Mouse (Mus musculus): ENCODE measurements around the gene Car2.
A peak's percentile ranks its signal among the peaks of the same experiment; 100 is the strongest.

Car2 gene

DNA sequence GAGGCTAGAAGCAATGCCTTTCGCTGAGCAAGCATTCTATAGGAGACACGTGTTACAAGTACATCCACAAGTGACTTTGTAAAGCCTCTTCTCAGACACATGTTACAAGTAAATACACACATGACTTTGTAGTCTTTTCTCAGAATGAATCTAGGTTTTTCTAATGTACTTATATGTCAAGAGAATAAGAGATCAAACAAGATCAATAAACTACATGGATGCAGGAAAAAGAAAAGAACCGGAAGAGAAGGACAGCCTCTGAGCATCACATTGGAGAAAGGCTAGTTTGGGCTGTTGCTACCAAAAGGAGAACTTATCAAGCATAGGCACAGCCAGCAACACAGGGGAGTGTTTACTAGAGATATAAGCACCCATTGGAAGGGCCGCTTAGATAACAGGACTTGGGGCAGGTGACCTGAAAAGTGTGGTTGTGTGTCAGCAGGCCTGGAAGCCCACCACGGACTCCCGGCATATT, 7.3 kb upstream of the Car2 start:
- no peak for DNase-seq (ENCODE audit: low read depth)

DNA sequence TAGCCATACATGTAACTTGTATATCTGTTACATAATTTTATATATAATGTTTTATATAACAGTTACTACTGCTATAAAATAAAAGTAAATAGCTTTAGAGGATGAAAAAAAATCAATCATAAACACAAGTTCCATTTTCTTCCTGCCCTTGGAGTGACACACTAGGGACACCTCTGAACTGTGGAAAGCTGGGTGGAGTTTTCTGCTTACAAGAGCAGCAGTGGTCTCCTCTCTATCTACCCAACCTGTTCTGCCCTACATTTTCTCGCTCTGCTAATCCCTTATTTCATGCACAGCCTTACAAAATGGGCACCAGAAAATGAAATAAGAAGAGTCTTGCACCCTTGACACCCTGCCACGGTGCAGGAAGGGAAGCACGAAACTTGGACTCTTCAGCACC, 6.8 kb upstream of the Car2 start:
- no peak for DNase-seq (ENCODE audit: low read depth)

DNA sequence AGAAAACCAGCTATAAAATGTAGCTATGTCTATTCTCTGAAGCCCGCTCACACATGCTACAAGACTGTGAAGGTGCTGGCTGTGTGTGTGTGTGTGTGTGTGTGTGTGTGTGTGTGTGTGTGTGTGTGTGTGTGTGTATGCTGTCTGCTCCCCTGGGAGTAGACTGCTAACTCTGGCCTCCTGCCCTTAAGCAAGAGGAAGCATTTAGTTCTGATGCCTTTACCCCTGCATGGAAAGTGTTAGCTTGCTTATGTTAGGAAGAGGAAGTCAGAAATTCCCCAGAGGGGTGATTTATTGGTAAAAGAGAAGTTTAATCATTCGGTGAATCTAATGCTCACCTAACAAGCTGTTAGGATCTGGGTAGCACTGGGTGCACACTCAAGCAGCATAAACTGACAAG, 5.8 kb upstream of the Car2 start:
- DNase-seq (ENCODE audit: low read depth), result no peak

DNA sequence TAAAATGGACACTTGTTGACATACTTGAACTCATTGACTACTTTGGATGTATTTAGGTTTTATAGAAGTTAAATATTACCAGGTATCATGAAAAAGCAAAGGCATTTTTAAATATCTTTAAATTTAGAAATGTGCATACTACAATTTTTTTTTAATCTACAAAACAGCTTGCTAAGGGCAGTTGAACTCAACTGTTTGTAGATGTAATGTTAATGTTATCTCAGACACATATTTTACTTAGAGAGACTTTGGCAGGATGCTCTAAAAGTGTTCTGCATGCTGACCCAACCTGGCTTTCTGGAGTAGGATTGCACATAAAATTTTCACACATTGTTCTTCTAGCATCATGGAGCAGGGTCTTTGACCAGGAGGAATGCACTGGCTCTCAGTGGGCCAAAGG, 4.1 kb upstream of the Car2 start:
- DNase-seq (ENCODE audit: low read depth), result no peak

DNA sequence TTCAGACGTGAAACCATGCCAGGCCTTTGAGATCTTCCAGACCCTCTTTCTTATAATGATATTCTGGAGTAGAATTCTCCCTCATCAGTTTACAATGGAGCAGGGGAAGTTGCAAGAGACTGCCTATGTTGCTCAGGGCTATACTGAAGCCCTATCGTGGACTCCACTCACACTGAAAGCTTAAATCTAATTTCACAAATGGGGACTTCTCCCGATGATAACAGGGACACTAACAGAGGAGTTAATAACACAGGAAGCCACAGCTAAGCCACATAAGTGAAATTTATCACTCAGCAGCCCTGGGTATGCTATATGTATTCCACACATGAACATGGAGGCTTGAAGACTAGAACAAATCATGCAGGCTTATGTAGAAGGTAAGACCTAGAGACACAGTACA, 3.3 kb upstream of the Car2 start:
- DNase-seq (ENCODE audit: low read depth), result no peak

DNA sequence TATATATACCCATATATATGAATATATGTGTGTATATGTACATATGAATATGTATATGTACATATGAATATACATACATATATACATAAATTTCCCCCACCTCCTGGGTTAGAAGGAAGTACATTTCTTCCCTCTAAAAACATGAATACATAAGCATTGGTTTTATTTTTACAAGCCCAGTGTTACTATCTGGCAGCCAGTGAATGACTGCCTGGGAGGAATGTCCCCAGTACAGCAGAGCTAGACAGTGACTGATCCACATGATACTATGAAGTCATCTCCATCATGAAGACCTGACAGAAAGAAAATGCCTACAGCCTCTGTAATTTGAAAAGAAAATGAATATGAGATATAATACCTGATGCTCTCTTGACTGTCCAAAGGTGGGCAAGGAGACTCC, 1.2 kb upstream of the Car2 start:
- no peak for DNase-seq (ENCODE audit: low read depth)

DNA sequence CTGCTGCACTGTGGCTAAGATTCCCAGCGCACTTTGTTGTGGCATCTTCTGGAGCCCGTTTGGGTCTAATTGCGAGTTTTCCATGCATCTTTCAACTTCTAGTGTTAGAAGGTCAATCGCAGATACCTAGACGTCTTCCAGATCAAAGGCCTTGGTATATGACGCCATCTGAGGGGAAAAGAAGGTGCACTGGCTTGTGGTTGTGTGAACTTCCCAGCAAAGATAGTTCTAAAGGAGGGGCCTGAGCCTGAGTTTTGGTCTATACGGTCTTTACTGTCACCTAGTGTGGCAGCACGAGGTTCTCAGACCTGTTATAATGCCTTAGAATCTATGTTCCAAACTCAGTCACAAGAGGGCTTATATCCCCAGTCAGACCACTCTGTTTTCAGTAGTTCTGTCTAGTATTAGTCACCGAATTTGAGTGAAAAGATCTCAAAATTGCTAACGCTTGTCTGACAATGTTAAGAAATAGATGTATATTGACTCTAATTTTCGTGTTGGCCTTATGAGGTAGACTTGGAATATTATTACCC, 1.1 kb downstream of the Car2 start:
- peak; percentile 20 for DNase-seq (ENCODE audit: low read depth)

DNA sequence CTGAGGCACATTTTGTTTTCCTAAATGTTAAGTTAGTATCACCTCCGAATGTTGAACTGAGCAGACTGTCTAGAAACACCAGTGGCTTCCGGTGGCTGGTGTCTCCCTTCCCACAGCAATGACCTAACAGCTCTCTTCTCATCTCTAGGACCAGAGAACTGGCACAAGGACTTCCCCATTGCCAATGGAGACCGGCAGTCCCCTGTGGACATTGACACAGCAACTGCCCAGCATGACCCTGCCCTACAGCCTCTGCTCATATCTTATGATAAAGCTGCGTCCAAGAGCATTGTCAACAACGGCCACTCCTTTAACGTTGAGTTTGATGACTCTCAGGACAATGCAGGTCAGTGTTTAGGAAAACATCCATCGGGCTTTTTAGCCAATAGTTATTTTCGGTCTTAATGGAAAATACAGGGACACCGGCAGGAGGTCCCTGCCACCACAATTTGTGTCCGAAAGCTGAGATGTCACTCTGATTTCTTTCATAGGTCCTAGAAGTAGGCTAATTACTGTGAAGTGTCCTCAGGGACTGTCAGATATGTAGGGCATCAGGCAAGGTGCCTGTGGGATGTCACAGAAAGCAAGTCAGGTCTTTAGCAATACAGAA, 1.7 kb downstream of the Car2 start:
- no peak for DNase-seq (ENCODE audit: low read depth)

DNA sequence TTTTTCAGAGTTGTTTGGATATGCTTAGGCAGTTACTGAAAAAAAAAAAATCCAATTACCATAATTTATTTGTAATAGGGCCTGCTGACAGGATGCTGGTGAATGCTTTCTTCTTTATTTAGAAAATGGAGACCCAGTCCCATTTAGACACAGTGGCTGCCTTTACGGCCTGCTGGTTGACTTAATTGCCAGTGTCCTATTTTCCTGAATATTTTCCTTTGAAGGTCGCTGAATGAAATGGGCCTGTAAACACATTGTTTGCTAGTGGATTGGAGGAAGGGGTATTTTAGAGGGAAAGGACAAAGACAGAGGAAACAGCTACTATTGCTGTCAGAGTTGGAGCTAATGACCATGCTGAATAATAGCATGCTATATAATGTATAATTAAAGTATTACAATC, 2.5 kb downstream of the Car2 start:
- no peak for DNase-seq (ENCODE audit: low read depth)

DNA sequence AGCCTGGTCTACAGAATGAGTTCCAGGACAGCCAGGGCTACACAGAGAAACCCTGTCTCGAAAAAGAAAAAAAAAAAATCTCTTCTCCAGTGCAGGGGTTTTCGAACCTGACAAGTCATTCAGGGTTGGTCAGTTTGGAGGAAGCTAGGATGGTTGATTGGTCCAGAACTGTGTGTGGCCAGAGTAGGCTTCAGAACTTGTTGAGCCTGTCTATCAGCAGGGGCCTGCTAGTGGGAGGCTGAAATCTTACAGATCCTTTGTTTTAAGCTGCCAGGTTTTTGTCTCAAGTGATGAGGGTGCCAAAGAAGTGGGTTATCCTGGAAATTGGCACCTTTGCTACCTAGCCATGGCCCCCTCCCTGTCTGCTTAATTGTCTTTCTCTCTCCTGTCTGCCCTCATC, 3.0 kb downstream of the Car2 start:
- DNase-seq (ENCODE audit: low read depth), result no peak

DNA sequence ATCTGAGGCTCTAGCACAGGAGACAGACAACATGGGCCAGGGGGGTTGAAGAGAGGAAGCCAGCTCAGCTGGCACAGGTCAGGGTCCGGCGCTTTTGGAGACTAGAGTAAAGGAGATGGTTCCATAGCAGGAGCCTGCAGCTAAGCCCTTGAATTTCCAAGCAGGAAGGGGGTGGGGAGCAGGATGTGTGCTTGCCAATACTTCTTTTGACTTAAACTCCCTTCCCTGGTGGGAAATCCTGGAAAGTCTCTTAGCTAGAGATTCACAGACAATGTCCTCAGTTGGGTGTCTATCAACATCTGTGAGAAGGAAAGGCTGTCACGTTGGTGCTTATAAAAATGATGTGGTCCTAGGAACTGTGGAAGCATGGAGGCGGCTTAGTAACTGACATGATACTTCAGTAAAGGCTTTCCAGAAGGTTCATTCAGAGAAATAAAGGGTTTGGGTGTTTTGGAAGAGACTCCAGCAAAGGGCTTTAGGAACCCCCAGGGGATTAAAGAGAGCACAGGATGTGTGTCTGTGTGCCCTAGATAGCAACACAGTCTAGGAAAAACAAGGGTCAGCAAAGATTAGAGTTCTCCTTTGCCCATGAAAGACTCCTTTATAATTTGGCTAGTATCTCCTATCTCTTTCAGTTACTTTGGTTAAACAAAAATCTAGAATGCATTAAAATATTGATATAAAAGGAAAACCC, 3.8 kb downstream of the Car2 start:
- DNase-seq (ENCODE audit: low read depth), result no peak

DNA sequence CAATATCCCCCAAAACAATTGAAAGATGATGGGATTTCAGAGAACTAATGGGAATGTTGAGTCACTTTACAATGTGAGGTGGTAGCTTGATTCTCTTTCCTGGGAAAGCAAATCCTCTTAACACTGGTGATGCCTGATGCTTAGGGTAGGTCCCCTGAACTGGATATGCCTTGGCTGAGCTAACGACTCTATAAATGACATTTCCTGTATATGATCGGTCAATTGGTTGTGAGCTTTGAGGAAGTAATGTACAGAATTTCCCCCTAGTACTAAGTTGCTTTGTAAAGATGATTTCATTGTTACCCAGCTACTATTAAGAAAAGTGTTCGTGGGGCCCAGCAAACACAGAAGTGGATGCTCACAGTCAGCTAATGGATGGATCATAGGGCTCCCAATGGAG, 6.9 kb downstream of the Car2 start:
- no peak for DNase-seq (ENCODE audit: low read depth)

DNA sequence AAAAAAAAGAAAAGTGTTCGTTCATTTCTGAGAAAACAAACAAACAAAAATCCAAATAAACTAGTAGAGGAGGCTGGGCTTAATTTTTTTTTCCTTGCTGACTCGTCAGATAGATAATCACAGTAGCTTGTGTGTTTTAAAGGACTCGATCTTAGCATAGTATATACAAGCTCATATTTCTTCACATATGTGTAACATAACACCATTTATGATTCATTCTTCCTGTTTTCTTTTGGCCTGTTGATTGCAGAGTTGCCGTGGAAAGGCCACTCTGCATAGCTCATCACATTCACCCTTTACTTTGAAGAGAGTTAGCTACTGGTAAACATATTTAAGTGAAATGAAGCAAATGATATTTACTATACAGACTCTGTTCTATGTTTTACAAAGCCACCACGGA, 7.6 kb downstream of the Car2 start:
- DNase-seq (ENCODE audit: low read depth), result no peak

DNA sequence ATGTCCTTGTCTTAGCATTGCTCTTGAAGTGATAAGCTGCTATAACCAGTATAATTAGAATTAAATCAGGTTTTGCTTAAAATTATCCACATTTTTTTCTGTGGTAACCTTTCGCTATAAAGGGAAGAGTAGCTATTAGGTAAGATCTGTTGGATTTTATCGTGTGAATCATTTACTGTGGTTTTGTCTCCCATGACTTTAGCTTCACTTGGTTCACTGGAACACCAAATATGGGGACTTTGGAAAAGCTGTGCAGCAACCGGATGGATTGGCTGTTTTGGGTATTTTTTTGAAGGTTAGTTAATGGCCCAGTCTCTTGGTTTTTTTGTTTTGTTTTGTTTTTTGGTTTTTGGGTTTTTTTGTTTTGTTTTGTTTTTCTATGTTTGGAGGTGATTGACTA, 9.3 kb downstream of the Car2 start:
- no peak for DNase-seq (ENCODE audit: low read depth)

DNA sequence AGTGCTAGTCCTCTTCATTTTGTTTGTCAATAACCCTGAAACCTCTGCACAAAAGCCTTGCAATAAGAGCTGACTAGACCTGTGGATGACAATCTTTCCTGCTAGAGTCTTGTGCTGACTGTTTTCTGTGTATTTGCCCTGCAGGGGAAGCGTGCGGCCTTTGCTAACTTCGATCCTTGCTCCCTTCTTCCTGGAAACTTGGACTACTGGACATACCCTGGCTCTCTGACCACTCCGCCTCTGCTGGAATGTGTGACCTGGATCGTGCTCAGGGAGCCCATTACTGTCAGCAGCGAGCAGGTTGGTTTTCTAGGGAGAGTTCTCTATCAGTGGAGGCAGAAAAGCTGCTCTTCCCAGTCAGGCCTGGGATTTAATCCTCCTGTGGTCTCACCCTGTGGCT, 11.7 kb downstream of the Car2 start:
- no peak for DNase-seq (ENCODE audit: low read depth)

DNA sequence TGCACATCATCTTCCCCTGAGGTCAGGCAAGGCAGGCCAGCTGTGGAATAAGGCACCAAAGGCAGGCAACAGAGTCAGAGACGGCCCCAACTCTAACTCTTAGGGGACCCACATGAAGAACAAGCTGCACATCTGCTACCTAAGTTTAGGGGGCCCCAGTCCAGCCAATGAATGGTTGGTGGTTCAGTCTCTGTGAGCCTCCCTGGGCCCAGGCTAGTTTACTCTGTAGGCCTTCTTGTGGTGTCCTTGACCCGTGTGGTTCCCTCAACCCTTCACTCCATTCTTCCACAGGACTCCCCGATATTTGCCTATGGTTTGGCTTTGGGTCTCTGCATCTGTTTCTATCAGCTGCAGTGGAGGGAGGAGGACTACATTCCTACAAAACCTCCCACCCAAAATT, 17.3 kb downstream of the Car2 start:
- no peak for DNase-seq (ENCODE audit: low read depth)

DNA sequence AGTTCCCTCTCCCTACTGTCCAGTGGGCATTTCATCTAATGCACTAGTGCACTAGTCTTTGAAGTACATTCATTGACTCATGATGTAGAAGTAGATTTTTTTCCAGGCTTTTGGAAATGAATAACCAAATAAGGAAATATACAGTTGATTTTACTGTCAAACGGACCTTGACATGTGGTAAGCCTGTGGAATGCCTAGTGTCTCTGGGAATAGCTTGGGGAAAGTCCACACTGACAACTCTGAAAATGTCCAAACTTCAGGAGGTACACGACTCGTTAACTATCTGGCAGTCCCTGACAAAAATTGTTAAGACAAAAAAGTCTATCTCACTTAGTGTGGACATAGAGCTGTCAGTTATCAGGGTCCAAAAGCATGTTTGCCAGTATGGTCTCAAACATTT, 18.1 kb downstream of the Car2 start:
- no peak for DNase-seq (ENCODE audit: low read depth)

DNA sequence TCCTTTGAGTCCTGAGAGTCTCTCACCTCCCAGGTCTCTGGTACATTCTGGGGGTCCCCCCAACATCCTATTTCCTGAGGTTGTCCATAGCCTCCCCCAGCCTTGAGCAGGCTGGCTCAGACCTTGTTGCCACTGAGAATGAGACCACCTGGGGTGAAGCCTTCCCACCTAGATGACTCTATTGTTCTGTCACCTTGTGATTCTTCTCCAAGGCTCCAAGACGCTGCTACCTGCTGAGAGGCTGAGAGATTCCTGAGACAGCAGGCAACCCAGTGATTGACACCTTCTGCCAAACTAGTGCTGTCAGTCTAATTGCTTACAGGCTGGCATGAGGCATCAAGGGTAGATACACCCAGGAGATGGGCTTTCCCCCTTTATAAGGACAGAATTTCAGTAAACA, 21.2 kb downstream of the Car2 start:
- DNase-seq (ENCODE audit: low read depth), result no peak

DNA sequence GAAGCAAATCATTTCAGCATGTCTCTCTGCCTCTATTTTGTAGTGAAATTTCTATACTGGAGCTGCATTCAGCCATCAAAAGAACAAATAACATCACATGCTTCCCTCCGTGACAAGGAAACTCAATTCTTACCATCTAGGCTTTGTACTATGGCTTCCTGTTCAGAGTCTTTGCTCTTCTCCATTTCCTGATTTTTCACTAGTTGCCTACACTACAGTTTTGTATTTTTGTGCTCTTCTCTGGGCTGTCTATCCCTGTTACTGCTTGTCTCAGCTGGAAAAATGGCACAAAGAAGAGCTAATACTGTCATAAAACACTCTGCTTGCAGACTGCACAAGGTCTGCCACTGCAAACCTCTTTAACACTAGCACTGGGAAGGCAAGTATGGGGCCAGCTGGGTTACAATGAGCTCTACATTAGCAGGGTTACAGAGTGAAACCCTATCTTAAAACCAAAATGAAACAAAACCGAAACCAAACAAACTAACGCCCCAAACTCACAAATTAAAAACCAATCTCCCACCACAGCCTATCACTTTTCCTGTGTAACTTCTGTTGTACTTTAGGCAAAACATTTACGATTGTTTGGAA, 26.0 kb downstream of the Car2 start:
- DNase-seq (ENCODE audit: low read depth), result peak; percentile 37

DNA sequence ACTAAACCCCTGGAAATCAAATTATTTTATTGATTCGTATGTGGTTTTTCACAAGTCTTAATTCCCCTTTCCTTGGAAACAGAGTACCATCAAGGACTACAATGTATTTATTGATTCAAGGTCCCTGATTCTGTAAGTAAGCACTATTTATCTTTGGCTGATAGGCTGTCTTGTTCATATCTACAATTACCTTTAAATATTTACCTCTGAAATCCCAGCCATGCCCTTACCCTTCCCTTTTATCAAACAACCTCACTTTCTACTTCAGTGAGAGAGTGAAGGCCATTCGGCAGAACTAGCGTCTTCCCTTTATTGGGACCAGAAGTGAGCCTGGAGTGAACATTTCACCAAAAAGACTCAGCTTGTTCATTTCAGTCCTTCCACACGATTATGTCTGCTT, 27.7 kb downstream of the Car2 start:
- no peak for DNase-seq (ENCODE audit: low read depth)

DNA sequence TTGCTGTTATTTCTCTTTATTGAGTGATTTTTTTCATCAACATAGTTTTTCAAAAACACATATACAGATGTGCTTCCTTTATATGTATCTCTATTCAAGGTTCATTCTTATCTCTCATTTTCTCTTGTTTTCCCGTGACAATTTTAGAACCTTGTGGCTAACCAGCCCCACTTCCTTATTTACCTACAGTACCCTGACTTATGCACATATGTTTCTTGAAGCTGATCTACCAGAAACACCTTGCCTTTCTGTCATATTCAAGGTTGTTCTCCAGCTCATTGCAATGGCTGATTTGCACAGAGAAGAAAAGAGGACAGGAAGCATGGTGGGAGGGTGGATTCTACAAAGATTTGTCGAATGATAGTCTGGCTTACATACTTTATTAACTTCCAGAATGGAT, 29.3 kb downstream of the Car2 start:
- no peak for DNase-seq (ENCODE audit: low read depth)

DNA sequence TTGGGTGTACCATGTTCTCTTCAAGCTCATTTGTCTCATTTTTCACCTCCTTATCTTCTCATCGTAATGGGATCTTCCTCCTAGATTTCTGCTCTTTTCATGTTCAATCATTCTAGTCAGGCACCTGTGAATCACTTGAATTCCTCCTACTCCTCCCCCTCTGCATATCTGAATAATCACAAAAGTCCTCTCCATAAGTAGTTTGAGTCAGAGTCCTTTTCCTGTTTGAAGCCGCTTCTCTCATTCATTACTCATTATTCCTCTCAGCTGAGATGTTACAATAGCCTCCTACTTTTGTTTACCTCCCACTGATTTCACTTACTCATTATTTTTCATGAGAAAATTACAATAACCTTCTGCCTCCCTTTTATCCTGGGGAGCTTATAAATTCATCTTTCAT, 31.2 kb downstream of the Car2 start:
- no peak for DNase-seq (ENCODE audit: low read depth)

DNA sequence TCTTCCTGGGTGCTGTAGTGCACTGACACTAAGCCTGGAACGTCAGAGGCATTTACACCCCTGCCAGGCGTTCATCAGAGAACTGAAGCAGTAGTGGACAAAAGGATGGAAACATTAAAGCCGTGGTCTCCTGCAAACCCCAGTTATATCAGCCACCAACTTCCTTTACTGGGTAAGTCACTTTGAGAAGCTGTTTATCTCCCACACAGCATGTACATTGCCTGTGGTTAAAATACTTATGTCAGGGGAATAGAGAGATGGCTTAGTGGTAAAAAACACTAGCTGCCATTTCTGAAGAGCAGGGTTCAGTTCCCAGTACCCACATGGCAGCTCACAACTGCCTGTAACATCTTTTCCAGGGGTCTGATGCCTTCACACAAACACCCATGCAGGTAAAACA, 58.6 kb downstream of the Car2 start:
- no peak for DNase-seq (ENCODE audit: low read depth)

DNA sequence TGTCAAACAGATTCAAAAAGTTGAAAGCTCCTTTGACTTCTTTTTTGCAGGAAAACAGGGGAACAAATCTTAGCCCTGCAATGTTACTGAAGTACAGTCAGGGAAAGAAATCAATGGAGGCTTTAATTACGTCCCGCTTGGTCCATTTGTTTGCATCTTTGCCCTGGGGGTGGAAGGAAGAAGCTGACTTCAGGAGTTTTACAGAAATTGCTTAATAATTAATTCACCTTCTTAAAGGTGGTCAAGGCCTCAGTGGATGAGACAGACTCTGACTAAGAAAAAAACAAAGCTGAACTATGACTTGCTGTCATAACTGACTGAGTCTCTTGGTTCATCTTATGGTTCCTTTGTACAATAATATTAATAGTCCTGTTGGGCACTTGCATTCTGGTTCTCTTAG, 59.6 kb downstream of the Car2 start:
- no peak for DNase-seq (ENCODE audit: low read depth)
